Mouse (Mus musculus): ENCODE measurements at regions not wholly inside any gene's neighbourhood (a gene's known extent, or its start where the extent isn't known, plus 50 kb on each side); places are given as distances from the start of the nearest gene placed in this dataset.
A peak's percentile ranks its signal among the peaks of the same experiment; 100 is the strongest.

DNA sequence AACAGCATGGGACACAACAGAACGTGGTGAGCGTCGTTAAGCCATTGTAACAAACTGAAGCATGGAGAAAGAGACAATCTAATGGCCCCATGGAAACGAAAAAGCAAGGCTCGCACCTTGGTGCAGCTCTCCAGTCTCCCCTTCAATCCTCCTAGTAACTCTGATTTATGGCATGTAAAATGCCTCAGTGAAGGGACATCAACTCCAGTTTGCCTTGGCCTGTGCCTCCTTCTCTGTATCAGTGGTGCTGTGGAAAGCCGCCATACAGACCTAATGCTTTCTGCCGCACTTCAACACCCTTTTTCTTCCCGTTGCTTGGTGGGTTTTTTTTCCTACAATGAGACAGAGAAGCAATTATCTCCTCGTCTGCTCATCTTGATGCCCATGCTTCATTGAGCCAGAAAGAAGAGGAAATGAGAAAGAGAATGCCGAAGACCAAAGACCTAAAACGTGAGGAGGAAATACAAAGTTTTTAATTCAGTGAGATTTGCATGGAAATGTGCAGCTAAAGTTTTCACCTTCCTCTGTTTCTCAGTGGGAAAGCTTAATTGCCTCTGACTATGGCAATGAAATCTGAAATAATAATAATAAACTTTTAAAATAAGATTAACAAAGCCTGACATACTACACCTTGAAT is 241.4 kb downstream of the Lrrn1 start:
- Histone ChIP-seq H3K4me2 (replicated peaks; ENCODE audit: low read depth) (no peak overlapping the region), H3K36me3 (ENCODE audit: control insufficient read depth, insufficient read depth) (no peaks in the 10 kb centered on the region), H3K27ac (ENCODE audit: low read depth, low read length) (no peak overlapping the region), H3K4me1 (replicated peaks; ENCODE audit: control insufficient read depth, insufficient read depth, low read length) (no peaks in the 10 kb centered on the region), H3K27me3 (replicated peaks; ENCODE audit: control insufficient read depth, insufficient read depth, low read length) (no peaks in the 10 kb centered on the region), H3K4me3 (ENCODE audit: low read depth, low read length) (no peak overlapping the region), H3K9me3 (ENCODE audit: control insufficient read depth) (no peaks in the 10 kb centered on the region), H3K9ac (ENCODE audit: low read depth, low read length) (no peak overlapping the region)
- no peak for ATAC-seq
- 82% methylated on average over 11 of the region's 11 CpGs for WGBS
- no peak for TF ChIP-seq CTCF (IDR thresholded peaks at IDR 0.05; ENCODE audit: low read depth)

DNA sequence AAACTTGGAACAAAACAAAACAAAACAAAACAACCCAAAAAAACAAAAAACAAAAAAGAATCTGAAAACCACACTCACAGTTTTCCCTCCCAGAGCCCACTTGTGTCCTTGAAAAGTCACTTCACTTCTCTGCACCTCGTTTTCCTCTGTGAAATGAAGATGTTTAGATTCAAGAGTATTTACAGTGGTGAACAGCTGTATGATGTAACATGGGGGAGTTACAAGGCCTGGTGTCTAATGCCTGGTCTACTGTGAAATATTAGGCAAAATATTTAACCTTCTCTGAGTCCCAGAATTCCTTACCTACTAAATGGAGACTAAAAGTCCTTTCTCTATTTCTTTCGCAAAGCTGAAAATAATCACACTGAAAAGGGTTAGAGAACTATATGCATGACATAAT is 255.4 kb downstream of the Lrrn1 start:
- WGBS, result 47% methylated on average over 2 of the region's 2 CpGs
- no peak overlapping the region for H3K9ac ChIP-seq (ENCODE audit: low read depth, low read length)
- no peaks in the 10 kb centered on the region for H3K36me3 ChIP-seq (ENCODE audit: control insufficient read depth, insufficient read depth)
- ATAC-seq, result no peak
- no peak overlapping the region for H3K4me2 ChIP-seq (replicated peaks; ENCODE audit: low read depth)
- H3K9me3 ChIP-seq (ENCODE audit: control insufficient read depth), result no peaks in the 10 kb centered on the region
- no peaks in the 10 kb centered on the region for H3K27me3 ChIP-seq (replicated peaks; ENCODE audit: control insufficient read depth, insufficient read depth, low read length)
- no peak for TF ChIP-seq CTCF (IDR thresholded peaks at IDR 0.05; ENCODE audit: low read depth)
- no peak overlapping the region for H3K27ac ChIP-seq (ENCODE audit: low read depth, low read length)
- H3K4me1 ChIP-seq (replicated peaks; ENCODE audit: control insufficient read depth, insufficient read depth, low read length), result no peaks in the 10 kb centered on the region
- no peak overlapping the region for H3K4me3 ChIP-seq (ENCODE audit: low read depth, low read length)

- no peak overlapping the region for H3K27ac ChIP-seq (ENCODE audit: low read depth, low read length)
- no peak overlapping the region for H3K9ac ChIP-seq (ENCODE audit: low read depth, low read length)
- H3K4me3 ChIP-seq (ENCODE audit: low read depth, low read length), result no peak overlapping the region
- peak; percentile 34 for TF ChIP-seq CTCF (IDR thresholded peaks at IDR 0.05; ENCODE audit: low read depth)
- no peaks in the 10 kb centered on the region for H3K9me3 ChIP-seq (ENCODE audit: control insufficient read depth)
- no peak for ATAC-seq
- no peaks in the 10 kb centered on the region for H3K36me3 ChIP-seq (ENCODE audit: control insufficient read depth, insufficient read depth)
- H3K4me2 ChIP-seq (replicated peaks; ENCODE audit: low read depth), result no peak overlapping the region
- no peaks in the 10 kb centered on the region for H3K4me1 ChIP-seq (replicated peaks; ENCODE audit: control insufficient read depth, insufficient read depth, low read length)
- H3K27me3 ChIP-seq (replicated peaks; ENCODE audit: control insufficient read depth, insufficient read depth, low read length), result no peaks in the 10 kb centered on the region
- 70% methylated on average over 2 of the region's 2 CpGs for WGBS
Observed at GRCm38 (mm10) chr6:107788224-107788893, 258.8 kb downstream of the Lrrn1 start.

DNA sequence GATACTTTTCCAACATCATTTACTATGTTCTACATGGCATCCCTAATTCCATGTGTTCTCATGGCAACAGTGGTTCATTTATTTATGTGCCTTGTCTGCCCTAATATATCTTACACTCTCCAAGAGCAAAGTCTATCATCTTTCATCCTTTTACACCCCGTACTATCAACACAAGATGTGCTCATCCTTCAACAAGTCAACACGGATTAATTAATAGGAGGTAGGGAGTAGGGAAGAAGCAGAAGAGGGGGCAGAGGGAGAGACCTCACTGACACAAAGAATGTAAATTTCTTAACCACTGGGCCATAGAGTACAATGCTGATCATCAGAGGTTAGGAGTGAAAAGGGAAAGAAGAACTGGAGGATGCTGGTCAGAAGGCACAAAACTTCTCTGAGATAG is 267.0 kb upstream of the Setmar start:
- Histone ChIP-seq H3K4me1 (replicated peaks; ENCODE audit: control insufficient read depth, insufficient read depth, low read length) (no peaks in the 10 kb centered on the region), H3K27me3 (replicated peaks; ENCODE audit: control insufficient read depth, insufficient read depth, low read length) (no peaks in the 10 kb centered on the region), H3K9ac (ENCODE audit: low read depth, low read length) (no peak overlapping the region), H3K27ac (ENCODE audit: low read depth, low read length) (no peak overlapping the region), H3K9me3 (ENCODE audit: control insufficient read depth) (no peaks in the 10 kb centered on the region), H3K4me2 (replicated peaks; ENCODE audit: low read depth) (no peak overlapping the region), H3K36me3 (ENCODE audit: control insufficient read depth, insufficient read depth) (no peaks in the 10 kb centered on the region), H3K4me3 (ENCODE audit: low read depth, low read length) (no peak overlapping the region)
- ATAC-seq, result no peak
- no peak for TF ChIP-seq CTCF (IDR thresholded peaks at IDR 0.05; ENCODE audit: low read depth)
- 56% methylated on average over 2 of the region's 2 CpGs for WGBS

DNA sequence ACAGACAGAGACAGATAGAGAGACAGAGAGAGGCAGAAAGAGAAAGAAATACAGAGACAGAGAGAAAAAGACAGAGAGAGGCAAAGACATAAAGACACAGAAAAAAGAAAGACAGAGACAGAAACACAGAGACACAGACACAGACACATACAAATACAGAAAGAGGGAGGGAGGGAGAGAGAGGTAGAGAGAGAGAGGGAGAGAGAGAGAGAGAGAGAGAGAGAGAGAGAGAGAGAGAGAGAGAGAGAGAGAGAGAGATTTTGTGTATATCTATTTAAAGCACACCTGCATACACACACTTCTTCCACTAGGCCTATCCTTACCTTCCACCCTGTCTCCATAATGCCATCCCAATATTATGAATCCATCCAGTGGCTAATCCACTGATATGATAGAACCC is 261.8 kb upstream of the Setmar start:
- Histone ChIP-seq H3K36me3 (ENCODE audit: control insufficient read depth, insufficient read depth) (no peaks in the 10 kb centered on the region), H3K9me3 (ENCODE audit: control insufficient read depth) (no peaks in the 10 kb centered on the region), H3K4me2 (replicated peaks; ENCODE audit: low read depth) (no peak overlapping the region), H3K4me3 (ENCODE audit: low read depth, low read length) (no peak overlapping the region), H3K4me1 (replicated peaks; ENCODE audit: control insufficient read depth, insufficient read depth, low read length) (no peaks in the 10 kb centered on the region), H3K27me3 (replicated peaks; ENCODE audit: control insufficient read depth, insufficient read depth, low read length) (no peaks in the 10 kb centered on the region), H3K9ac (ENCODE audit: low read depth, low read length) (no peak overlapping the region), H3K27ac (ENCODE audit: low read depth, low read length) (no peak overlapping the region)
- no peak for TF ChIP-seq CTCF (IDR thresholded peaks at IDR 0.05; ENCODE audit: low read depth)
- no peak for ATAC-seq

All from intestine, postnatal 0 days (tissue).